Mouse (Mus musculus): ENCODE results near the gene Fut8. TPM values are rescaled to one million over a fixed set of nuclear protein-coding genes. Genes with fewer than 3 reads are reported as not detected.
"Not testable (repeated sequence)": the region's sequence is repeated elsewhere in the genome, so short reads cannot be mapped to it uniquely, and the experiment has no call there.

Fut8 gene
- total RNA-seq, 1 experiment from 2014 or later = 188 TPM

- ATAC-seq (replicated peaks; ENCODE audit: low read depth, poor library complexity, severe bottlenecking) = peak; percentile 53
Measured at GRCm38 (mm10) chr12:77216511-77217192, 21.3 kb upstream of the Fut8 start.

- no peak for ATAC-seq (replicated peaks; ENCODE audit: low read depth, poor library complexity, severe bottlenecking)
Measured at GRCm38 (mm10) chr12:77220616-77221015, 17.3 kb upstream of the Fut8 start.

GRCm38 (mm10) chr12:77222272-77222874 lies 15.6 kb upstream of the Fut8 start:
- no peak; the same call in 1 of the 2 replicates for ATAC-seq (replicated peaks; ENCODE audit: low read depth, poor library complexity, severe bottlenecking)

GRCm38 (mm10) chr12:77223595-77223994 lies 14.3 kb upstream of the Fut8 start:
- ATAC-seq (replicated peaks; ENCODE audit: low read depth, poor library complexity, severe bottlenecking) = no peak

GRCm38 (mm10) chr12:77224121-77224520 lies 13.8 kb upstream of the Fut8 start:
- ATAC-seq (replicated peaks; ENCODE audit: low read depth, poor library complexity, severe bottlenecking) = no peak

GRCm38 (mm10) chr12:77224891-77225290 lies 13.0 kb upstream of the Fut8 start:
- peak; percentile 43; the same call in 1 of the 2 replicates for ATAC-seq (replicated peaks; ENCODE audit: low read depth, poor library complexity, severe bottlenecking)

- no peak for ATAC-seq (replicated peaks; ENCODE audit: low read depth, poor library complexity, severe bottlenecking)
Measured at GRCm38 (mm10) chr12:77225727-77226126, 12.2 kb upstream of the Fut8 start.

- ATAC-seq (replicated peaks; ENCODE audit: low read depth, poor library complexity, severe bottlenecking) = no peak
Measured at GRCm38 (mm10) chr12:77235958-77236357, 2.0 kb upstream of the Fut8 start.

GRCm38 (mm10) chr12:77238531-77239389 lies 835 bp downstream of the Fut8 start:
- peak; percentile 63 for ATAC-seq (replicated peaks; ENCODE audit: low read depth, poor library complexity, severe bottlenecking)

GRCm38 (mm10) chr12:77239390-77240061 lies 1.6 kb downstream of the Fut8 start:
- no peak for ATAC-seq (replicated peaks; ENCODE audit: low read depth, poor library complexity, severe bottlenecking)

- ATAC-seq (replicated peaks; ENCODE audit: low read depth, poor library complexity, severe bottlenecking) = no peak
Measured at GRCm38 (mm10) chr12:77240372-77240771, 2.4 kb downstream of the Fut8 start.

GRCm38 (mm10) chr12:77240839-77241238 lies 2.9 kb downstream of the Fut8 start:
- ATAC-seq (replicated peaks; ENCODE audit: low read depth, poor library complexity, severe bottlenecking) = no peak

- ATAC-seq (replicated peaks; ENCODE audit: low read depth, poor library complexity, severe bottlenecking) = peak; percentile 72; the same call in 1 of the 2 replicates
Measured at GRCm38 (mm10) chr12:77262650-77263049, 24.7 kb downstream of the Fut8 start.

GRCm38 (mm10) chr12:77263816-77264215 lies 25.9 kb downstream of the Fut8 start:
- ATAC-seq (replicated peaks; ENCODE audit: low read depth, poor library complexity, severe bottlenecking) = no peak

- ATAC-seq (replicated peaks; ENCODE audit: low read depth, poor library complexity, severe bottlenecking) = peak; percentile 85
Measured at GRCm38 (mm10) chr12:77270694-77271093, 32.8 kb downstream of the Fut8 start.

GRCm38 (mm10) chr12:77288507-77288906 lies 50.6 kb downstream of the Fut8 start:
- ATAC-seq (replicated peaks; ENCODE audit: low read depth, poor library complexity, severe bottlenecking) = peak; percentile 66

GRCm38 (mm10) chr12:77291017-77291416 lies 53.1 kb downstream of the Fut8 start:
- no peak for ATAC-seq (replicated peaks; ENCODE audit: low read depth, poor library complexity, severe bottlenecking)

GRCm38 (mm10) chr12:77291864-77292263 lies 53.9 kb downstream of the Fut8 start:
- not testable (repeated sequence) for ATAC-seq (replicated peaks; ENCODE audit: low read depth, poor library complexity, severe bottlenecking)

- ATAC-seq (replicated peaks; ENCODE audit: low read depth, poor library complexity, severe bottlenecking) = 0 out of 2 replicates have a peak, but pooled peaks have one; percentile 32
Measured at GRCm38 (mm10) chr12:77292375-77293258, 54.7 kb downstream of the Fut8 start.

Data from common myeloid progenitor, adult 5-6 weeks (primary cell).